In genomic region chr11:50461481-50461880, GRCm38 (mm10) we compare ENCODE assay signal across 15 mouse cellular contexts.
"Had no signal": no experiment of that assay in that cellular context is flagged by ENCODE, and none has a peak within 500 bp of the region (broad histone marks: within the 10 kb centered on the region; RNA-seq: fewer than 3 reads in every experiment).

No protein-coding gene starts in this region.

- H3K36me3 ChIP-seq: limb, embryonic 12.5 days; liver, embryonic 15.5 days; lung, embryonic 15.5 days; midbrain, embryonic 13.5 days; neural tube, embryonic 15.5 days; stomach, embryonic 15.5 days had no signal

- DNase-seq: kidney, adult 8-10 months; kidney, postnatal 25 days; layer of hippocampus, adult 9-11 months; layer of hippocampus, postnatal 36 days; thymus, adult 18-20 months; thymus, postnatal 14 days had no signal

- H3K4me1 ChIP-seq: liver, embryonic 15.5 days had no signal

- H3K4me2 ChIP-seq: limb, embryonic 12.5 days; liver, embryonic 11.5 days; liver, embryonic 15.5 days; lung, embryonic 15.5 days; midbrain, embryonic 13.5 days; neural tube, embryonic 15.5 days; stomach, embryonic 15.5 days had no signal

- ATAC-seq: intestine, embryonic 16.5 days; midbrain, embryonic 13.5 days had no signal

- H3K9me3 ChIP-seq: limb, embryonic 12.5 days; liver, embryonic 15.5 days; lung, embryonic 15.5 days; midbrain, embryonic 13.5 days; neural tube, embryonic 15.5 days; stomach, embryonic 15.5 days had no signal

- H3K4me3 ChIP-seq: limb, embryonic 12.5 days; liver, embryonic 15.5 days; lung, embryonic 15.5 days; midbrain, embryonic 13.5 days; myocyte; neural tube, embryonic 15.5 days; stomach, embryonic 15.5 days had no signal

- H3K27me3 ChIP-seq: midbrain, embryonic 13.5 days; neural tube, embryonic 15.5 days; stomach, embryonic 15.5 days had no signal

- H3K27ac ChIP-seq: limb, embryonic 12.5 days; liver, embryonic 15.5 days; lung, embryonic 15.5 days; midbrain, embryonic 13.5 days; neural tube, embryonic 15.5 days; stomach, embryonic 15.5 days had no signal

- H3K9ac ChIP-seq: limb, embryonic 12.5 days; liver, embryonic 15.5 days; lung, embryonic 15.5 days; midbrain, embryonic 13.5 days; neural tube, embryonic 15.5 days; stomach, embryonic 15.5 days had no signal
